8 mouse cellular contexts compared by ENCODE assay signal in genomic region chr6:124744755-124745321, GRCm38 (mm10). TPM values are rescaled to one million over a fixed set of nuclear protein-coding genes. Genes with fewer than 3 reads are reported as not detected.
A peak's percentile ranks its signal among the peaks of the same experiment; 100 is the strongest.
DNase-seq lines count a peak whose midpoint lies in the region; ATAC-seq lines count a peak whose summit lies in the region.

No protein-coding gene starts in this region.

- DNase-seq in gastrocnemius, postnatal 25 days = peak; percentile 49
- DNase-seq in gastrocnemius, postnatal 10 days = no peak
- peak; percentile 53 for DNase-seq in thymus, postnatal 4 days
- no peak for DNase-seq in thymus, postnatal 0 days (ENCODE audit: low spot score)
- no peak for DNase-seq in frontal cortex, postnatal 36 days (ENCODE audit: low spot score in 2 of 2)

- H3K27me3 ChIP-seq in kidney, embryonic 16.5 days (ENCODE audit: insufficient read depth, low read length) = no peaks in the 10 kb centered on the region
- H3K27me3 ChIP-seq in neural tube, embryonic 12.5 days (replicated peaks) = no peaks in the 10 kb centered on the region

- H3K9ac ChIP-seq in kidney, embryonic 16.5 days (replicated peaks; ENCODE audit: low read length) = peak overlapping the region; percentile 67
- H3K9ac ChIP-seq in neural tube, embryonic 12.5 days = no peak overlapping the region

- peak overlapping the region; percentile 94 for H3K4me2 ChIP-seq in kidney, embryonic 16.5 days (replicated peaks; ENCODE audit: low read depth, low read length)
- peak overlapping the region; percentile 97 for H3K4me2 ChIP-seq in neural tube, embryonic 12.5 days (replicated peaks)

- 49% methylated on average over 26 of the region's 26 CpGs for WGBS in kidney, embryonic 16.5 days
- WGBS in neural tube, embryonic 12.5 days = 75% methylated on average over 26 of the region's 26 CpGs

- no peak for ATAC-seq in kidney, embryonic 16.5 days (ENCODE audit: low FRiP score, low TSS enrichment)
- ATAC-seq in neural tube, embryonic 12.5 days (ENCODE audit: low FRiP score, low read depth) = no peak
- no peak for ATAC-seq in monocyte, adult 5-6 weeks (replicated peaks; ENCODE audit: insufficient number of reproducible peaks, low FRiP score, low TSS enrichment, poor library complexity, severe bottlenecking)

- peaks cover 36% of the 10 kb centered on the region for H3K36me3 ChIP-seq in kidney, embryonic 16.5 days (ENCODE audit: insufficient read depth, low read length)
- H3K36me3 ChIP-seq in neural tube, embryonic 12.5 days = peaks cover 58% of the 10 kb centered on the region

- H3K4me3 ChIP-seq in kidney, embryonic 16.5 days (ENCODE audit: low read length) = peak overlapping the region; percentile 58
- H3K4me3 ChIP-seq in neural tube, embryonic 12.5 days = peak overlapping the region; percentile 52

- peaks cover 35% of the 10 kb centered on the region for H3K4me1 ChIP-seq in kidney, embryonic 16.5 days (ENCODE audit: insufficient read depth, low read length)
- H3K4me1 ChIP-seq in neural tube, embryonic 12.5 days = peaks cover 32% of the 10 kb centered on the region

- peak overlapping the region; percentile 82 for H3K27ac ChIP-seq in kidney, embryonic 16.5 days (ENCODE audit: low read length)
- H3K27ac ChIP-seq in neural tube, embryonic 12.5 days = no peak overlapping the region

- no peaks in the 10 kb centered on the region for H3K9me3 ChIP-seq in kidney, embryonic 16.5 days (ENCODE audit: low read length)
- H3K9me3 ChIP-seq in neural tube, embryonic 12.5 days = no peaks in the 10 kb centered on the region

RNA-seq across cellular contexts. Expression of gene Grcc10, which starts 3.7 kb away (rescaled TPM):
- total RNA-seq in gastrocnemius, postnatal 25 days (2021) = 100 to 1,000 TPM; 163 to 167 TPM
- total RNA-seq in gastrocnemius, postnatal 10 days (2021) = 100 to 1,000 TPM; 213 to 226 TPM
- 541 and 549 TPM in 2 replicates for polyA plus RNA-seq in thymus, postnatal 0 days (2015; fragmentation: Nextera tagmentation; extraction: Ambion mirVana)
- polyA plus RNA-seq in kidney, embryonic 16.5 days (2015; fragmentation: Nextera tagmentation; extraction: Ambion mirVana) = 527 and 541 TPM in 2 replicates
- 527 and 552 TPM in 2 replicates for polyA plus RNA-seq in neural tube, embryonic 12.5 days (2016; fragmentation: Nextera tagmentation; extraction: Ambion mirVana)
- total RNA-seq in monocyte, adult 5-6 weeks (2017) = 150 to 174 TPM (median 165 TPM) in 3 replicates

RNA-seq across cellular contexts. Expression of gene Ptpn6, which starts 6.3 kb away (rescaled TPM):
- 1 to 10 TPM; 1.5 to 2.2 TPM for total RNA-seq in gastrocnemius, postnatal 25 days (2021)
- total RNA-seq in gastrocnemius, postnatal 10 days (2021) = 1 to 10 TPM; 1.8 to 3.8 TPM
- 157 and 167 TPM in 2 replicates for polyA plus RNA-seq in thymus, postnatal 0 days (2015; fragmentation: Nextera tagmentation; extraction: Ambion mirVana)
- polyA plus RNA-seq in kidney, embryonic 16.5 days (2015; fragmentation: Nextera tagmentation; extraction: Ambion mirVana) = 13.8 and 16.4 TPM in 2 replicates
- 4.8 and 6.6 TPM in 2 replicates for polyA plus RNA-seq in neural tube, embryonic 12.5 days (2016; fragmentation: Nextera tagmentation; extraction: Ambion mirVana)
- 1,360 to 1,911 TPM (median 1,427 TPM) in 3 replicates for total RNA-seq in monocyte, adult 5-6 weeks (2017)

RNA-seq across cellular contexts. Expression of gene Gm45234, which starts 11.0 kb away (rescaled TPM):
- total RNA-seq in gastrocnemius, postnatal 25 days (2021) = 1 to 10 TPM in 1 of 2 experiments, not detected in 1; 2.2 TPM
- total RNA-seq in gastrocnemius, postnatal 10 days (2021) = not detected
- polyA plus RNA-seq in thymus, postnatal 0 days (2015; fragmentation: Nextera tagmentation; extraction: Ambion mirVana) = not detected in 2 replicates
- polyA plus RNA-seq in kidney, embryonic 16.5 days (2015; fragmentation: Nextera tagmentation; extraction: Ambion mirVana) = 0.14 TPM in 1 of 2 replicates, not detected in the other
- polyA plus RNA-seq in neural tube, embryonic 12.5 days (2016; fragmentation: Nextera tagmentation; extraction: Ambion mirVana) = not detected in 2 replicates
- total RNA-seq in monocyte, adult 5-6 weeks (2017) = 0.19 to 0.43 TPM in 2 of 3 replicates, not detected in the other

RNA-seq across cellular contexts. Expression of gene Atn1, which starts 11.5 kb away (rescaled TPM):
- total RNA-seq in gastrocnemius, postnatal 25 days (2021) = 10 to 100 TPM; 31.8 to 32.4 TPM
- total RNA-seq in gastrocnemius, postnatal 10 days (2021) = 10 to 100 TPM; 37.6 to 46.7 TPM
- polyA plus RNA-seq in thymus, postnatal 0 days (2015; fragmentation: Nextera tagmentation; extraction: Ambion mirVana) = 4.5 and 4.7 TPM in 2 replicates
- polyA plus RNA-seq in kidney, embryonic 16.5 days (2015; fragmentation: Nextera tagmentation; extraction: Ambion mirVana) = 16.4 and 20.2 TPM in 2 replicates
- 16.8 and 17.4 TPM in 2 replicates for polyA plus RNA-seq in neural tube, embryonic 12.5 days (2016; fragmentation: Nextera tagmentation; extraction: Ambion mirVana)
- 1.5 to 6.2 TPM in 2 of 3 replicates, not detected in the other for total RNA-seq in monocyte, adult 5-6 weeks (2017)

RNA-seq across cellular contexts. Expression of gene Eno2, which starts 24.6 kb away (rescaled TPM):
- total RNA-seq in gastrocnemius, postnatal 25 days (2021) = 1 to 10 TPM; 2.1 to 3.0 TPM
- total RNA-seq in gastrocnemius, postnatal 10 days (2021) = 1 to 10 TPM; 2.9 to 6.5 TPM
- polyA plus RNA-seq in thymus, postnatal 0 days (2015; fragmentation: Nextera tagmentation; extraction: Ambion mirVana) = 3.8 TPM in 2 replicates
- polyA plus RNA-seq in kidney, embryonic 16.5 days (2015; fragmentation: Nextera tagmentation; extraction: Ambion mirVana) = 10.9 and 15.3 TPM in 2 replicates
- polyA plus RNA-seq in neural tube, embryonic 12.5 days (2016; fragmentation: Nextera tagmentation; extraction: Ambion mirVana) = 25.2 and 27.8 TPM in 2 replicates
- total RNA-seq in monocyte, adult 5-6 weeks (2017) = not detected in 3 replicates

Comparison
In these comparisons a context has a peak if more than half of its experiments do, and no peak if none do; other contexts are left out.
1. DNase-seq: peak in gastrocnemius, postnatal 25 days (single experiment) and thymus, postnatal 4 days (single experiment); none in gastrocnemius, postnatal 10 days (single experiment), thymus, postnatal 0 days (single experiment) and frontal cortex, postnatal 36 days (0 of 2).
2. RNA of gene Ptpn6, which starts 6.3 kb away (total RNA-seq): 1,360 to 1,911 TPM in monocyte, adult 5-6 weeks; 1.8 to 3.8 TPM in gastrocnemius, postnatal 10 days and 1.5 to 2.2 TPM in gastrocnemius, postnatal 25 days; every median in the first group is over 100 times any median in the second.